Mouse (Mus musculus) cerebellum, adult 8-10 months (tissue): ENCODE data around the gene Tfap2d.

Experiments
- DNase-seq: peaks from one replicate; pipeline ENCODE4 v3.0.0; 2022

Gene Tfap2d

DNA sequence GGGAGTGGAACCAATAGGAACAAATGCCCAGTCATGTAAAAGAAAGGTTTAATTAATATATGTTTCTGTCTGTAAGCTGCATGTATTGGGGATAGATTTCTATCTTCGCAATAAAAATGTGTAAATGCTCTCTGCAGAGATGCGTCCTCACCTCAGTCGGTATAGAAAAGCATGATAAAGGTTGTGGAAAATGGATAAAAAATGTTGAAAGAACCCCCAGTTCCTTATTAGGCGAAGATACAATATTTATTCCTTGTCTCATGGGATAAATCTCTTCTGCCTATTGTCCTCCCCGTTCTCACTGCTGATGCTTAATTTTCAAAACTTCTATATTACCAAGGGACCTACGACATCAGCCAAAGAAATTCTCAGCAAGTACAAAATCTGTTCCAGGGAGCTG is at the start of gene Tfap2d:
TSS of gene Tfap2d (plus strand) at position 392 of the 400 bp plus-strand sequence.
- no peak for DNase-seq

DNA sequence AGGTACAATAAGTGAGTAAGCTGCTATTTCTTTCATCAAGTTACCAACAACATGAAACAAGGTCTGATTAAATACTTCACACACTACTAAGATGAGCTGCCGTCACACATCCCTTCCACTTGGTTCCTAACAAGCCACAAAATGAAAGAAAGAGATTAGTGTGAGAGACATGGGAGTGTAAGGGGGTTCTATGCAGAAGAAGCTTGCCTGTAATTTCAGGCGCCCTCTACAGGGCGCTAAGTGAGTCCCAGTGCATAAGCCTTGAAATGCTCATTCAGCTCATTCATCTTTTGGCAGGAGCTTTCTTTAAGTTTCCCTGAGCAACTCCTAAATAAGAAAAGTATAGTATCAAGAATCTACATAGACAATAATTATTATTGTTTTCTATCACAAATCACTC is 46.5 kb upstream of the Tfap2d start:
- no peak for DNase-seq

DNA sequence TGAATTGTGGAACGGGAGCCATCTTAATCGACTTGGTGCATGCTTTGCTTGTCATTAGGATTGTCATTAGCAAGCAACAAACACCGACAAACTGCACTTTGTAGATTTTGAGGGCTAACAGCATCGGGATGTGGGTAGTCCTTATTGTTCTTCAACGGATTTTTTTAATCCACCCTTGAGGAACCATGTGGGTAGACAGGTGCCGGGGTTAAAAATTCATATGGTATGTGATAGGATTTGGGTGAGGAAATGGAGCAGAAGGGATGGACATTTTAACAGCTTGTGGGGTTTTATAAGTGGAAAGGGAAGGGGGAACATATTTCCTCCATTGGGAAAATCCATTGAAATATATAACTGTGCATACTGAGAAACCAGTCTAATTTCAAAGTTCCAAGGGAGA is 46.0 kb upstream of the Tfap2d start:
- no peak for DNase-seq

DNA sequence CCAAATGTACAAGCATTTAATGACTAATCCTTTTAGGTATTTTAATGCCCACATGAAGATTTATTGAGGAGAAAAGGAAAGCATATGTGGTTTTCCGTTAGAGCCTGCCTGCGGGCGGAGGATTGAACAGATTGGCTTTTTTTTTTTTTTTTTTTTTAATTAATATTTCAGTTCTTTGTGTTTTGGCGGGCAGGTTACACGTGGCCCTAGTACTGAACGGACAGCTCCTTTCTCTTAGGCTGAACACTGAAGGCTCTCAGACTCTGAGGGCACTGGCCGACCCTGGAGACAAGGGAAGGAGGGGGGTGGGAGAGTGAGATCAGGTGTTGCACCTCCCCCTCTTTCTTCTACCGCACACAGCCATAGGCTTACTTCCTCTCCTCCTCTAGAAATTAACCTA is 14.7 kb upstream of the Tfap2d start:
- no peak for DNase-seq

DNA sequence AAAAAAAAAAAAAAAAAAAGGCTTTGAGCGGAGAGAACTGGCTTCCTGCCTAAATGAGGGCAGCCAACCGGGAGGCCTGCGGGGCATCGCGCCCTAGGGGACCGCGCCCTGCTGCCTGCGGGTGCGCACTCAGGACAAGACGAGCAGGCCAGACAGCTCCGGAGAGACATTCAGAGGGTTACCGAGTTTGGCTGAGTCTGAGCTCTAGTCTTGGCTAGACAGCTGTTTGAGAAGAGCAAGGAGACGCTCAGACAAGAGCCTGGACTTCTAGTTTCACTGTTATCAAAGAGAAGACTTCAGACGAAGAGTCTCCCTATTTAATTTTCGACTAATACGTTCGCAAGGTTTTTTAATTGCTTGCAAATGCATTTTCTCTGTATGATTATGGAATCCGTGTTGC is 5.9 kb upstream of the Tfap2d start:
- no peak for DNase-seq

DNA sequence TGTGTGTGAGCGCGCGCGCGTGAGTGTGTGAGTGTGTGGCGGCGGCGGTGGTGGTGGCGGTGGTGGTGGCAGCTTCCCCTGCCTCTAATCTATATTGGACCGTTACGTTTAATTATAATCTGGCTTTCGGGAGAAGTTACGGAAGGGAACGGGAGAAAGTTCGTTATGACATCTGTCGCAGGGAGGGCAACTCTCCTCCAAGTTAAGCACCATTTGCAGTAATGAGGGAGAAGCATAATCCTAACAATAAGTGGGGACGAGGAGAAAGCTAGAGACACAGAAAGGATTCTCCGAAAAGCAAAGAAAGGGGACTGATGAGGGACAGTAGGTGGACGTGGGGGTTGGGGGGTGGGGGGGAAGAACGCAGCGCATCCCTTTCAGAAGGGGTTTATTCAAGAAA is 494 bp downstream of the Tfap2d start:
- DNase-seq = no peak

DNA sequence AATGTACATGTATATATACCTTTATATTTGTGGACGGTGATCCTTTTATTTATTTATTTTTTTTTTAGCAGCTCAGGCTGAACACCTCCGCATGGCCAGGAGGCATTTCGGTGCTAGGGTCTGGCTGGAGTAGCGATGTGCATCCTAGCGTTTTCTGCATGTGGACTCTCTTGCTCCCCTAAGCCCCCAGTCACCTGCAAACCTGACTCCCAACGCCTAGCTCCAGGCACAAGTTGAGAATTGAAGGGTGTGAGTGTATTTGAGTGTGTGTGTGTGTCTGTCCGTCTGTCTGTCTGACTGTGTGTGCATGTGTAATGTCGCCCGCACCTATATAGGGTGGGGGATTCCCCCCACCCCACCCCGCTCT is 937 bp downstream of the Tfap2d start:
- no peak for DNase-seq

DNA sequence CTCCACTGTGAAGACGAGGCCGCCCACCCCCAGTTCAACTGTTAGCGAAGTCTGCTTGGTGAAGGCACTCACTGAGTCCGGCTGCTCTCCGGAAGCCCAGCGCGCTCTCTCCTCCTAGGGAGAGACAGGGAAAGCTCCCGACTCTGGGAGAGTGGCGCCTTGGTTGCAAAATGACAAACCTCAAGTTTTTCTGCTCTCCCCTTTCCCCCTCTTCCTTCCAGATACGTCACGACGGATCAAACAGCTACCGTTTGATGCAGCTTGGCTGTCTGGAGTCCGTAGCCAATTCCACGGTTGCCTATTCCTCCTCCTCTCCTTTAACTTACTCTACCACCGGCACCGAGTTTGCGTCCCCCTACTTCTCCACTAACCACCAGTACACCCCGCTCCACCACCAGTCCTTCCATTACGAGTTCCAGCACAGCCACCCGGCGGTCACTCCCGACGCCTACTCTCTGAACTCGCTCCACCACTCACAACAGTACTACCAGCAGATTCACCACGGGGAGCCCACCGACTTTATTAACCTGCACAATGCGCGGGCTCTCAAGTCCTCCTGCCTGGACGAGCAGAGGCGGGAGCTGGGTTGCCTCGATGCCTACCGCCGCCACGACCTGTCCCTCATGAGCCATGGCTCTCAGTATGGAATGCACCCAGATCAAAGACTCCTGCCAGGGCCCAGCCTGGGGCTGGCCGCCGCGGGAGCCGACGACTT is 1.5 kb downstream of the Tfap2d start:
- no peak for DNase-seq

DNA sequence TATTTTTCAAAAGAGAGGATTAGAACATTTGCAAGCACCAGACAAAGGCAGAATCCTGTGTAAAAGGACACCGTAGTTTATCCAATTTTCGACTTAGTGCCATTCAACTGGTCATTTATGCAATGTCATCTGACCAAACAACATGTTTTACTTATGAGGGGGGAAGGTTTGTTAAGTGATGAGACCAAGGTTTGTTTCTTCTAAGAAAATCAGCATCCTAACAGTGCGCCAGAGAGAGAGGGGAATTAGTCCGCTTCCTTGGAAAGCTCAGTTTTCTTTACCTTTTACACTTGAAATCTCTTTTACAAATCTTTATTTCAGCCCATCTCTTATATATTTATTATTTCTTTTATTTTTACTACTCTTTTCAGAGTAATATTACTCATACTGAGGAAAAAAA is 3.6 kb downstream of the Tfap2d start:
- DNase-seq = no peak

DNA sequence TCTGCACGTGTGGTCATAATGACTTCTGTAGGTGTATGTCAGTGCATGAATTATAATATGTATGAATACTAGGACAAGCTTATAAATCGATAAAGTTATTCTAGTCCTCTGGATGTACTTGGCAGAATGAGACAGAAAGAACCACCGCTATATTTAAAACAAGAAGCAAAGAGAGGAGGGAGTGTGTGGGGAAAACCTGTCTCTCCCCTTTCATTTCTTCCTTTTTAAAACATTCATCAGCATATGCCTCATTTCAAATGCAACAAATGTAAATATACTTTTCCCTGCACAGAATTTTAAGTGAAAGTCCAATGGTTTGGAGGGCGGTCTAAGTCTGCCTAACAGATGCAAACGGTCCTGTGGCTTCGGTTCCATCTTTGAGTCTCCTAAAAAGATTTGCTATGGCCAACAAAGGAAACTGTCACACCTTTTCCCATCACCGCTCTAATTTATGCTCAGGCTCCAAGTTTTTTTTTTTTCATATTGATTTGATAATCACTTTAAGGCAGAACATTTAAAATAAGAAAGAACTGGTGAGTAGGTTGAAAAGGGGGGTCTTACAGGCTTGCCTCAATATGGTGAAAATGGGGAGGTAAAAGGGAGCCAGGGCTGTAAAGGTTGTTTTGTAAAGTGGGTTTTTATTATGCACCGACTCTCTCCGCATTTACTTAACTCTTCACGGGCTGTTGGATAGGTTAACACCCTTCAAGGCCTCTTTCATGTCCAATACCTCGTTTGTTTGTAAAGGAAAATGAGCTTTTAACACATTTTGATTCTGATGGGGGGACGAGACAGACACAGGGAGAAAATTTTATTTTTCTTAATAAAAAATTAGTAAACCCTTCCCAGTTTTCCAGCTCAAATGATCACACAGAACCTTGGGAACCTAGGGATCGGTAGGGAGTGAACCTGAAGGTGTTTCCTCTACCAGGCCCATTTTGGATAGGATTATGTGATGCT is 4.3 kb downstream of the Tfap2d start:
- no peak for DNase-seq

DNA sequence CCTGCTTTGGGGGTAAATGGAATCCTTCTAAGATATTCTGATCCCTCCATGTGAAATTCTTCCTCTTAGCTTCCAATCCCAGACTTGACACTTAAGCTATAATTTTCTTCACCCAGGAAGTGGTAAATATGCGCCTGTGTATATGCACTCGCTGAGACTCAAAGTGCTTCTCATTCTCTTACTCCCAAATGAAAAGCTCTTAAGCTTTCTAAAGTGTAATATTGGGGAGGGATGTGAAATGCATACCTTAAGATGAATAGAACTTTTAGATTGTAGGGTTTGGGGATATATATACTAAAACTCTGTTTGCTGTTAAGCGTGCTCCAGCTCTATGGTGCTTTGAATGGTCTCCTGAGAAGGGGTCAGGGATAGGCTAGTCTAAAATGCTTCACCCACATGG is 5.0 kb downstream of the Tfap2d start:
- no peak for DNase-seq

DNA sequence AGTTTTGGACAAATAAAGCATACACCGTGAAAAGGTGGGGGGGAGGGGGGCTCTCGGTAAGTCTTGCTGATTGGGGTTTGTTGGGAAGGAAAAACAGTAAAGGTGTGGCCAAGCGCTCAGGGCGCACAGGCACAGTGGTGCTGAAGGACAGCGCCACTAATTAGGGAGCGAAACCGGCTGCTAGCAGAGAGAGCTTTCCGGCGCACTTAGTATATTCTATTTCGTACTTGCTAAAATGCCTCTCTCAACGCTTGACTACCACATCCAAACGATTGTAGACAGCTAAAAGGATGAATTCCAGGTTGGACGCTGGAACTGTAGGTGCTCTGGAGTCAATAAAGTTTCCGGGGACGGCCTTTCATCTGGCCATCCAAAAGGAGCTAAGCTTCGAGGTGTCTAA is 6.9 kb downstream of the Tfap2d start:
- DNase-seq = no peak

DNA sequence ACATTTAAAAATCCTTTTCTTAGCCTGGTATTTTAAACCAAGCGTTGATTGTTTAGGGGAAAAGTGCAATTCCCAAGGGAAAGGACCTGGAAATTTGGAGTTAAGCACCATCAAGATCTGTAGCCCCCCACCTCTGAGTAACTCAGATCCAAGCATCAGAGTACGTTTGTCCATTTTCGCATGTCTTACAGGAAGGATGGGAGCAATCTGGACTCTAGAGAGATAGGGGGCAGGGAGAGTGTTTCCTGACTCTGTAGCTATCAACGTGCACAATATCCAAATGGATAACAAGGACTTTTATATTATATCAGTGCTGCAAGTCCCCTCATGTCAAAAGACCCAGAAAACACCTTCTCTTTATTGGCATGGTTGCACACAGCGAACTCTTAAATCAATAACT is 7.4 kb downstream of the Tfap2d start:
- DNase-seq = no peak

DNA sequence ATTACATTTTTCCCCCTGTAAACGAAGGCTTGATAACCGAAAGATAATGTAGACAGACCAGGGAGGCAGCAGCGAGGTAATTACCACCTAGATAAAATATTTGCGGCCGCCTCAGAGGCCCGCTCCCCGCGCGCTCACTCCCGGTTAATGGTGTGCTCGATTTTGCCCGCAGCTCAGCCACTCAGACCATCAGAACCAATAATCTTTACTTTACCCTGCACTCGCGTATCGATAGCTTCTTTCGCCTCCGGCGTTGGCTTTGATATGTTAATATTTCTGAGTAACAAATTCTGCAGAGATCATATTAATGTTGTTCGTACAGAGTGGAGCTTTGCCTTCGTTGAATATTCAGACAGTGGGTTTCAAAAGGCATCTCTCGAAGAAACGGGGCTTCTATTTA is 8.2 kb downstream of the Tfap2d start:
- no peak for DNase-seq

DNA sequence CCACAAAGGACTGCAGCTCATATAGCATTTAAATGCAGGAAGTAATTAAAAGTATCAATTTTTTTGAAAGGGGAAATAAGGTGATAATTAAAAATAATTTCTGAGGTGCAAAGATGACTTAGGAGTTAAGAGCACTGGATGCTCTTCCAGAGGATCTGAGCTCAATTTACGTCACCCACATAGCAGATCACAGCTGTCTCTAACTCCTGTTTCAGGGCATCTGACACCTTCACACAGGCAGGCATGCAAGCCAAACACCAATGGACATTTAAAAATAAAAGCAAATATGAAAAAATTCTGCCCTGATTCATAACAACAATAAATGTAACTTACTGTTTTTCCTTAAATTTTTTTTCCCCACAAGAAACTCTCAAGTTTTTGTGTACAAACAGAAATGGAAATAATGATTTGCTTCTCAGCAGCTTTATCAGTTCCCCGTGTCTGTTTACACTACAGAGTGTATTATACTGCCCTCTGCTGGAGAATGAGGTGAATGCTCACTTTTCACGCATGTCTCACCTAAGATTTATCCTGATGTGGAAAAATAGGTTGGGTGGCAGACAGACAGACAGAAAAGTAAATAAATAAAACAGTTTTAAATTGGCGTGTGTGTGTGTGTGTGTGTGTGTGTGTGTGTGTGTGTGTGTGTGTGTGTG is 76.0 kb downstream of the Tfap2d start:
- peak; percentile 12 for DNase-seq

DNA sequence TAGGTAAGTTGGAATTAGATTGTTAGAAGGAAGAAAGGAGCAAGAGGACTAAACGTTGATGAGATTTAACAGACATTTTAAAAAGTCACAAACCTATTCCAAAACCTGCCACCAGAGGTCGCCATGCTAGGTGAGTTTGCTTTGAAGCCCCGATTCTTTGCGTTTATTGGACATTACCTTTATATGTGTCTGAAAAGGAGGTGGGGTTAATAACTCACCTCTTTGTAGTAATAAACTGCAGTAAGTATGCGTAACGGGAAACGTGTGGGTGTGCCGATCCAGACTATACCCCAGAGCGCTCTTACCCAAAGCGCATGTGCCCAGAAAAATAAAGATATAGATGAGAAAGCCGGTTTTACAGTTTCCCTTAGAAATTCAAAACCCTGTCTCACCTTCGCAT is 102.8 kb downstream of the Tfap2d start:
- no peak for DNase-seq

DNA sequence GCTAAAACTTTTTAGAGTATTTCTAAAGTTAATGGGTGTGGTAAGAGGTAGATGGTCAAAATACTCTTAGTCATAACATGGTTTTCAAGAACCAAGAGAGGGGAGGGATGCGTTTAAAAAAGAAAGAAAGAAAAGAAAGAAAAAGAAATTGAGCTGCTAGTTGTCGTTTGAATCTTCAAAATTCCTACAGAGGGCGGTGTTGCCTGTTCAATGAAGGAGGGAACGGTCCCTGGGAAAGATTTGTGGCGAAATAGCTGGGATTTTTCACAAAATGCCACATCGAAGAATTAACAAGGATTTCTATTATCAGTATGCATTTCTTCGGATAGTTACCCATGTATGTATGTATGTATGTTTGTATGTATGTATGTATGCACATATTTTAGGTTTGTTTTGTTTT is 103.4 kb downstream of the Tfap2d start:
- DNase-seq = no peak

DNA sequence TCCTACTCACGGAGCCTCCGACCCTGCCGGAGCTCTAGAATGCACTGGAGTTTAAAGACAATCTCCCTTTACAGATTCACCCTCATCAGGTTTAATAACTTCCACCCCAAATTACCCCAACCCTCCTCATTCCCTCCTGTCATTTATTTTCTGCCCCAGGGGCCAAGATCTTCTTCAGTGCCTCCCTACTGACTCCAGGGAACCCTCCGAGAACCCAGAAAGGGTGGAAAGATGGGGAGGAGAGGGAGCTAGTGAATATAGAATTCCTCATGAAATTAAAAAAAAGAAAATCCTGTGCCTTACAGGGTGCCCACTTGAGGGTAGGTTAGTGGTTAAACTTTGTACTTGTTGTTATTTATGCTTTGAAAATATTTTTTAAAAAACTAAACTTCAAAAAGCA is 104.8 kb downstream of the Tfap2d start:
- DNase-seq = no peak

DNA sequence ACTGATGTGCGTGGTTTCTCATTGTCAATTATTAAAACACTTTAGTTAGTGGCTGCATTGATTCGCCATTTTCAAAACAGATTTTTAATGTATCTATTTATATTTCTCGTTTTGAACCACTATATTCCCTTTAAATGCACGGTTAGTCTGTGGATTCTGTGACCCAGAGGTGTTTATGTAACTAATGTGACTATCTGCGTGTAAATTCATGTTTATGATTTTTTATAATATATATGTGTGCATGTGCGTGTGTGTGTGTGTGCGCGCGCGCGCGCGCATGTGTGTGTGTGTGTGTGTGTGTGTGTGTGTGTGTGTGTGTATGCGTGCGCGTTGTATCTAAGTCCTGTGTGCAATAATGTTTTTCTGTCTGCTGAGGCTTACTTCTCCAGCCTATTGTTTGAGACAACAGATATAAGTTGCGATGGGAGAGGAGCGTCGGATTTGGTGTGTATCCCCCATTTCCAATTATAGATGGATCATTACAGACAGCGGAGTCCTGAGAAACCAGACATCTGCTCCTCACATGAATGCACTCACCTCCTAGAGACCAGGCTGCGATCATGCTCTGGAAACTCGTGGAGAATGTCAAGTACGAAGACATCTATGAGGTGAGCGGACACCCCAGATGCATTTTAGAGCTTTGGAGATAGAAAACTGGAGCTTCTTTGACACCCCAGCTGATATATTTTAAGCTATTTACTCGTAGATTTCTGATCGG is 106.0 kb downstream of the Tfap2d start, which contains the start of gene Tfap2b:
TSS of gene Tfap2b (plus strand) at position 274 of the 718 bp plus-strand sequence.
- DNase-seq = no peak

DNA sequence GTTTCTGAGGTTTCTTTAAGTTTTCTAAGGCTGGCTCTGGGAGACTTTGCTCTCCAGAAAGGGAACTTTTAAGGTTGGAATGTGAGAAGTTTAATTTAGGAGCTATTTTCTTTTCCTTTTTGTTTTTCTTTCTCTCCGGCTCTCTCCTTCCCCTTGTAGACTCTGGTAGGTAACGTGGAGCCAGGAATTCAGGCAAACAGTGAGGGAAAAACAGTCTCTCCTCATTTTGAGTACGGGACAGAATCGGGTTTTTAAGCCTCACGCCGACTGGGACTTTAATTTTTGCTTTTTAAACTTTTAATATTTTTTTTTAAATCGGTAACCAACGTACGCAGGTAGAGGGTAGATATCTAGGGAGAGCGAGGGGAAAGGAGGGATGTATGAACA is 106.5 kb downstream of the Tfap2d start:
- DNase-seq = no peak

DNA sequence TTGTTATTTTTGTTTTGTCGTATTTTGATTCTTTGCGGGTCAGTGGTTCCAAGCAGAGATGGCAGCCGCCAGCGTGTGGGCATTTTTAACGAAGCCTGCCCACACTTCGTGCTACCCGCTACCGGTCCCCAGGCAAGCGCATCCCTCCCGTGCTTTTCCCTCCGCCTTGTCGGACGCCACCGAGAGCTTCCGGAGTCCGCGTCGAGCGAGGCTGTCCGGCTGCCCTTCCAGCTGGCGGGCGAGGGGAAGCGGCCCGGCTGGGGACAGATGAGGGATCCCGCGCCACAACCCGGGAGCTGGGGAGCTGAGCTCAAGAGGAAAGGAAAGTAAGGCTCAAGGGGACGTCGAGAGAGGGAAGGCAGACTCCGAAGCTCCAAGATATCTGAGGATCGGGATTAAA is 107.0 kb downstream of the Tfap2d start:
- DNase-seq = no peak

DNA sequence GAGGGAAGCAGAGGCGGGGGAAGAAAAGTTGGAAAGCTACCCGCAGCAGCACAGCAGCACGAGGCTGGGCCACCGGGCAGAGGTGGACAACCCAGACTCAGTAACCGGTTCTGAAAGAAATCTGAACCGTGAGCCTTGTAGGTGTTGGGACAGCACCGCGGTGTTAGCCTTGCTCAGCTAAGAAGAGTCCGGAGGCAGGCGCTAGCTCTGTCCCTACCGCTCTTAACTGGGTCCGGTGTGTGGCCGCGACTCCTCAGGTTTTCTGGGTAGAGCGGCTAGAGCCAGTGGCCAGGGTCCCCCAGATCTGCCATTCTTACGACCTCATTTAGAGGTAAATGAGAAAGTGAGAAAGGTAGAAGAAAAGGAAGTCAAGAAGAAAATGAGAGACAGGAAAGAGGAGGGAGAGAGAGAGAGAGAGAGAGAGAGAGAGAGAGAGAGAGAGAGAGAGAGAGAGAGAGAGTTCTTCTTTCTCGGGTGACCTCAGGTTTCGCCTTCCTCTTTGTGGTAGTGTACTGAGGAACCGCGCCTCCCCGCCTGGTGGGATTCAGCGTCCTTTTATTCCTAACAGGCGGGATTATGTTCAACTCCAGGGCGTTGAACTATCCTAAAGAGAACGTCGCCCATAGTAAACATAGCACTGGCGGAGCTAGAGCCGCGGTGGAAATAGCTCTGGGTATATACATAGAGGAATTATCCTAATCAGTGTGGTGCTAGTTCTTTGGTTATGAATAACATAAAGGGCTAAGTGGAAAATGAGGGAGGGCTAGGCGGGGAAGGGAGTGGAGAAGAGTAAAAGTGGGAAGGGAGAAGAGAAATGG is 107.6 kb downstream of the Tfap2d start:
- DNase-seq = no peak
